Mouse (Mus musculus) forebrain, postnatal 0 days (tissue): ENCODE data around the gene Zmynd12. TPM values are rescaled to one million over a fixed set of nuclear protein-coding genes. Genes with fewer than 3 reads are reported as not detected.

Experiments
- ATAC-seq: fragments of 200-750 bp; cut with Nextera tagmentation; 2 replicates; pipeline ENCODE4 v1.8.0; 2017; ENCODE audit warnings: mild to moderate bottlenecking, moderate library complexity
- DNase-seq: peaks from one replicate; pipeline ENCODE4 v3.0.0-alpha.2; 2015
- H3K27ac ChIP-seq: fragments of 300-500 bp; sonication (generic); 2 replicates; pipeline ENCODE4 v1.5.1; 2014; ENCODE audit warnings: low read depth, mild to moderate bottlenecking, antibody characterized with exemption, low read length, moderate library complexity, mixed read lengths
- H3K27me3 ChIP-seq: fragments of 300-500 bp; sonication (generic); 2 replicates; pipeline ENCODE4 v1.6.1; 2014; ENCODE audit warnings: mild to moderate bottlenecking, low read length, mixed read lengths; ENCODE audit not compliant: insufficient read depth
- H3K36me3 ChIP-seq: fragments of 300-500 bp; sonication (generic); 2 replicates; pipeline ENCODE4 v1.6.1; 2014; ENCODE audit warnings: mild to moderate bottlenecking, moderate library complexity; ENCODE audit not compliant: insufficient read depth
- H3K4me1 ChIP-seq: fragments of 300-500 bp; sonication (generic); 2 replicates; pipeline ENCODE4 v1.6.1; 2014; ENCODE audit warnings: antibody characterized with exemption; ENCODE audit not compliant: insufficient read depth
- H3K4me2 ChIP-seq: fragments of 300-500 bp; sonication (generic); 2 replicates; pipeline ENCODE4 v1.6.1; 2014; ENCODE audit warnings: low read depth, mild to moderate bottlenecking, moderate library complexity
- H3K4me3 ChIP-seq: fragments of 300-500 bp; sonication (generic); 2 replicates; pipeline ENCODE4 v1.5.1; 2014; ENCODE audit warnings: low read depth, low read length, mixed read lengths
- H3K9ac ChIP-seq: fragments of 300-500 bp; sonication (generic); 2 replicates; pipeline ENCODE4 v1.6.1; 2014; ENCODE audit warnings: mild to moderate bottlenecking
- H3K9me3 ChIP-seq: fragments of 300-500 bp; sonication (generic); 2 replicates; pipeline ENCODE4 v1.6.1; 2016; ENCODE audit warnings: low read length
- CTCF ChIP-seq: sonication (generic); IDR thresholded peaks from 2 replicates; pipeline ENCODE4 v1.5.1; 2016; ENCODE audit warnings: antibody characterized with exemption, control low read depth, low read depth
- WGBS: fragments of 180-500 bp; shearing (Covaris S2); extraction: QIAGEN DNeasy Blood & Tissue Kit; methylation state at CpG from one replicate; pipeline ENCODE4 v1.1.7; 2014; 5-methylcytosine and 5-hydroxymethylcytosine counted together
- polyA plus RNA-seq: library from polyadenylated mRNA; unstranded; fragments of >200 nt; fragmentation: Nextera tagmentation; extraction: Ambion mirVana; gene quantifications from 2 replicates; pipeline ENCODE4 v1.2.1, GENCODE M21; 2015
- total RNA-seq: library from RNA; depleted of rRNA; stranded (reverse); fragments of >200 nt; gene quantifications from 2 replicates; pipeline ENCODE4 v1.2.3, GENCODE M21; 2014

Gene Zmynd12
- total and polyA plus RNA-seq, 2 experiments from 2014 or later = 0.33 to 1.1 TPM

GRCm38 (mm10) chr4:119447261-119447660, 24.6 kb downstream of the Zmynd12 start:
- DNase-seq = no peak
- no peak overlapping the region for H3K4me3 ChIP-seq
- no peak overlapping the region for H3K4me2 ChIP-seq
- TF ChIP-seq CTCF = no peak
- ATAC-seq = no peak
- H3K4me1 ChIP-seq = no peaks in the 10 kb centered on the region
- WGBS = 88% methylated on average over 6 of the region's 6 CpGs
- H3K36me3 ChIP-seq = no peaks in the 10 kb centered on the region
- no peak overlapping the region for H3K9ac ChIP-seq
- H3K27me3 ChIP-seq = no peaks in the 10 kb centered on the region
- H3K9me3 ChIP-seq = no peaks in the 10 kb centered on the region
- H3K27ac ChIP-seq = no peak overlapping the region

GRCm38 (mm10) chr4:119447786-119448185, 25.2 kb downstream of the Zmynd12 start:
- H3K36me3 ChIP-seq = no peaks in the 10 kb centered on the region
- H3K4me1 ChIP-seq = no peaks in the 10 kb centered on the region
- TF ChIP-seq CTCF = no peak
- H3K4me2 ChIP-seq = no peak overlapping the region
- no peak overlapping the region for H3K4me3 ChIP-seq
- H3K9me3 ChIP-seq = no peaks in the 10 kb centered on the region
- no peak for DNase-seq
- ATAC-seq = no peak
- no peaks in the 10 kb centered on the region for H3K27me3 ChIP-seq
- H3K9ac ChIP-seq = no peak overlapping the region
- WGBS = 80% methylated on average over 3 of the region's 3 CpGs
- no peak overlapping the region for H3K27ac ChIP-seq

GRCm38 (mm10) chr4:119450436-119450835, 27.8 kb downstream of the Zmynd12 start:
- no peak overlapping the region for H3K4me2 ChIP-seq
- H3K9me3 ChIP-seq = no peaks in the 10 kb centered on the region
- no peak overlapping the region for H3K4me3 ChIP-seq
- no peak for DNase-seq
- ATAC-seq = no peak
- H3K9ac ChIP-seq = no peak overlapping the region
- TF ChIP-seq CTCF = no peak
- peaks cover 4% of the 10 kb centered on the region; the same call in 1 of the 2 replicates for H3K4me1 ChIP-seq
- peak overlapping the region; percentile 40; the same call in 1 of the 2 replicates for H3K27ac ChIP-seq
- WGBS = 59% methylated on average over 7 of the region's 7 CpGs
- H3K36me3 ChIP-seq = no peaks in the 10 kb centered on the region
- no peaks in the 10 kb centered on the region for H3K27me3 ChIP-seq

GRCm38 (mm10) chr4:119453128-119453527, 30.5 kb downstream of the Zmynd12 start:
- no peak overlapping the region for H3K4me3 ChIP-seq
- 67% methylated on average over 5 of the region's 5 CpGs for WGBS
- DNase-seq (peak; percentile 43), ATAC-seq (peak; percentile 44)
- no peak for TF ChIP-seq CTCF
- H3K9ac ChIP-seq = no peak overlapping the region; the same call in 1 of the 2 replicates
- H3K27ac ChIP-seq = peak overlapping the region; percentile 64
- H3K9me3 ChIP-seq = no peaks in the 10 kb centered on the region
- no peaks in the 10 kb centered on the region for H3K36me3 ChIP-seq
- H3K4me2 ChIP-seq = no peak overlapping the region
- peaks cover 4% of the 10 kb centered on the region; the same call in 1 of the 2 replicates for H3K4me1 ChIP-seq
- no peaks in the 10 kb centered on the region for H3K27me3 ChIP-seq

- Histone ChIP-seq H3K27ac (peak overlapping the region; percentile 64), H3K9ac (no peak overlapping the region; the same call in 1 of the 2 replicates), H3K4me2 (no peak overlapping the region), H3K4me3 (no peak overlapping the region), H3K4me1 (peaks cover 4% of the 10 kb centered on the region; the same call in 1 of the 2 replicates), H3K9me3 (no peaks in the 10 kb centered on the region), H3K27me3 (no peaks in the 10 kb centered on the region), H3K36me3 (no peaks in the 10 kb centered on the region)
- ATAC-seq (peak; percentile 79), DNase-seq (peak; percentile 42)
- TF ChIP-seq CTCF = no peak
- WGBS = 16% methylated on average over 6 of the region's 6 CpGs
Measured at GRCm38 (mm10) chr4:119453533-119453932, 30.9 kb downstream of the Zmynd12 start.

- H3K9me3 ChIP-seq = no peaks in the 10 kb centered on the region
- peak overlapping the region; percentile 93 for H3K27ac ChIP-seq
- peaks cover 35% of the 10 kb centered on the region for H3K4me1 ChIP-seq
- no peaks in the 10 kb centered on the region for H3K27me3 ChIP-seq
- DNase-seq (peak; percentile 79), ATAC-seq (peak; percentile 39)
- H3K4me3 ChIP-seq = no peak overlapping the region
- no peaks in the 10 kb centered on the region for H3K36me3 ChIP-seq
- 39% methylated on average over 5 of the region's 5 CpGs for WGBS
- H3K9ac ChIP-seq = no peak overlapping the region
- peak; percentile 73 for TF ChIP-seq CTCF
- H3K4me2 ChIP-seq = peak overlapping the region; percentile 31
Measured at GRCm38 (mm10) chr4:119460296-119460695, 37.7 kb downstream of the Zmynd12 start.

- WGBS = 4% methylated on average over 8 of the region's 8 CpGs
- no peak for TF ChIP-seq CTCF
- DNase-seq = peak; percentile 95
- H3K27me3 ChIP-seq = no peaks in the 10 kb centered on the region
- H3K4me2 ChIP-seq = peak overlapping the region; percentile 31
- H3K36me3 ChIP-seq = peaks cover 1% of the 10 kb centered on the region; the same call in 1 of the 2 replicates
- H3K4me1 ChIP-seq = peaks cover 35% of the 10 kb centered on the region
- peak; percentile 89 for ATAC-seq
- H3K9ac ChIP-seq = no peak overlapping the region
- H3K4me3 ChIP-seq = no peak overlapping the region
- H3K27ac ChIP-seq = peak overlapping the region; percentile 93
- no peaks in the 10 kb centered on the region for H3K9me3 ChIP-seq
Measured at GRCm38 (mm10) chr4:119460728-119461141, 38.1 kb downstream of the Zmynd12 start.
